Mouse (Mus musculus) hindbrain, postnatal 0 days (tissue): Measurements from ENCODE around the gene Zdhhc8. TPM values are rescaled to one million over a fixed set of nuclear protein-coding genes. Genes with fewer than 3 reads are reported as not detected.

Experiments used
- ATAC-seq: fragments of 200-750 bp; cut with Nextera tagmentation; 2 replicates; pipeline ENCODE4 v1.8.0; 2017; ENCODE audit warnings: mild to moderate bottlenecking, moderate TSS enrichment, moderate library complexity
- DNase-seq: peaks from one replicate; pipeline ENCODE4 v3.0.0-alpha.2; 2015; ENCODE audit warnings: low spot score
- H3K27ac ChIP-seq: fragments of 300-500 bp; sonication (generic); 2 replicates; pipeline ENCODE4 v1.5.1; 2014; ENCODE audit warnings: mild to moderate bottlenecking
- H3K27me3 ChIP-seq: fragments of 300-500 bp; sonication (generic); 2 replicates; pipeline ENCODE4 v1.6.1; 2014; ENCODE audit warnings: low read length, mixed read lengths; ENCODE audit not compliant: insufficient read depth
- H3K36me3 ChIP-seq: fragments of 300-500 bp; sonication (generic); 2 replicates; pipeline ENCODE4 v1.6.1; 2014; ENCODE audit warnings: low read length, mixed read lengths; ENCODE audit not compliant: insufficient read depth
- H3K4me1 ChIP-seq: fragments of 300-500 bp; sonication (generic); 2 replicates; pipeline ENCODE4 v1.6.1; 2014; ENCODE audit warnings: antibody characterized with exemption, low read length, mixed read lengths; ENCODE audit not compliant: insufficient read depth
- H3K4me2 ChIP-seq: fragments of 300-500 bp; sonication (generic); 2 replicates; pipeline ENCODE4 v1.6.1; 2014; ENCODE audit warnings: low read depth, mild to moderate bottlenecking, low read length, moderate library complexity, mixed read lengths
- H3K4me3 ChIP-seq: fragments of 300-500 bp; sonication (generic); 2 replicates; pipeline ENCODE4 v1.5.1; 2014; ENCODE audit warnings: low read length
- H3K9ac ChIP-seq: fragments of 300-500 bp; sonication (generic); replicated peaks from 2 replicates; pipeline ENCODE4 v1.6.1; 2014; ENCODE audit warnings: mild to moderate bottlenecking, low read length, moderate library complexity, mixed read lengths
- H3K9me3 ChIP-seq: fragments of 300-500 bp; sonication (generic); 2 replicates; pipeline ENCODE4 v1.6.1; 2016; ENCODE audit warnings: low read length, mixed read lengths
- CTCF ChIP-seq: IDR thresholded peaks from 2 replicates; pipeline ENCODE4 v1.5.1; 2016; ENCODE audit warnings: antibody characterized with exemption, control low read depth, low read depth
- WGBS: fragments of 180-500 bp; shearing (Covaris S2); extraction: QIAGEN DNeasy Blood & Tissue Kit; methylation state at CpG from one replicate; pipeline ENCODE4 v1.1.7; 2014; 5-methylcytosine and 5-hydroxymethylcytosine counted together
- polyA plus RNA-seq: library from polyadenylated mRNA; unstranded; fragments of >200 nt; fragmentation: Nextera tagmentation; extraction: Ambion mirVana; gene quantifications from 2 replicates; pipeline ENCODE4 v1.2.1, GENCODE M21; 2015
- total RNA-seq: library from RNA; depleted of rRNA; stranded (reverse); fragments of >200 nt; gene quantifications from 2 replicates; pipeline ENCODE4 v1.2.3, GENCODE M21; 2014

The Zdhhc8 gene
- total and polyA plus RNA-seq, 2 experiments from 2014 or later: 14.5 to 34.0 TPM

- H3K27me3 ChIP-seq: no peaks in the 10 kb centered on the region
- no peak overlapping the region for H3K4me2 ChIP-seq
- H3K27ac ChIP-seq: no peak overlapping the region
- DNase-seq (peak; percentile 18), ATAC-seq (no peak)
- no peak overlapping the region for H3K4me3 ChIP-seq
- WGBS: 64% methylated on average over 4 of the region's 4 CpGs
- H3K4me1 ChIP-seq: no peaks in the 10 kb centered on the region
- no peak overlapping the region for H3K9ac ChIP-seq
- no peaks in the 10 kb centered on the region for H3K36me3 ChIP-seq
- H3K9me3 ChIP-seq: no peaks in the 10 kb centered on the region
- no peak for TF ChIP-seq CTCF
Observed at GRCm38 (mm10) chr16:18186798-18187197, 48.1 kb downstream of the Zdhhc8 start.

GRCm38 (mm10) chr16:18185715-18186449 lies 49.1 kb downstream of the Zdhhc8 start:
- Histone ChIP-seq H3K9ac (no peak overlapping the region), H3K27me3 (no peaks in the 10 kb centered on the region), H3K4me1 (no peaks in the 10 kb centered on the region), H3K36me3 (no peaks in the 10 kb centered on the region), H3K4me3 (no peak overlapping the region), H3K9me3 (no peaks in the 10 kb centered on the region), H3K4me2 (no peak overlapping the region), H3K27ac (no peak overlapping the region)
- no peak for TF ChIP-seq CTCF
- WGBS: 85% methylated on average over 8 of the region's 8 CpGs
- DNase-seq (no peak), ATAC-seq (no peak)

- WGBS: 74% methylated on average over 8 of the region's 8 CpGs
- Histone ChIP-seq H3K4me3 (no peak overlapping the region), H3K4me2 (no peak overlapping the region), H3K9ac (no peak overlapping the region), H3K9me3 (no peaks in the 10 kb centered on the region), H3K36me3 (no peaks in the 10 kb centered on the region), H3K27ac (no peak overlapping the region), H3K27me3 (no peaks in the 10 kb centered on the region), H3K4me1 (no peaks in the 10 kb centered on the region)
- TF ChIP-seq CTCF: no peak
- ATAC-seq (no peak), DNase-seq (no peak)
Observed at GRCm38 (mm10) chr16:18182766-18183165, 52.2 kb downstream of the Zdhhc8 start.

- H3K9me3 ChIP-seq: no peaks in the 10 kb centered on the region
- H3K36me3 ChIP-seq: no peaks in the 10 kb centered on the region
- H3K4me2 ChIP-seq: no peak overlapping the region
- no peaks in the 10 kb centered on the region for H3K27me3 ChIP-seq
- 38% methylated on average over 10 of the region's 10 CpGs for WGBS
- TF ChIP-seq CTCF: no peak
- no peak overlapping the region for H3K27ac ChIP-seq
- no peaks in the 10 kb centered on the region for H3K4me1 ChIP-seq
- DNase-seq: no peak
- ATAC-seq: no peak
- H3K9ac ChIP-seq: no peak overlapping the region
- H3K4me3 ChIP-seq: no peak overlapping the region
Observed at GRCm38 (mm10) chr16:18181398-18181797, 53.5 kb downstream of the Zdhhc8 start.

DNA sequence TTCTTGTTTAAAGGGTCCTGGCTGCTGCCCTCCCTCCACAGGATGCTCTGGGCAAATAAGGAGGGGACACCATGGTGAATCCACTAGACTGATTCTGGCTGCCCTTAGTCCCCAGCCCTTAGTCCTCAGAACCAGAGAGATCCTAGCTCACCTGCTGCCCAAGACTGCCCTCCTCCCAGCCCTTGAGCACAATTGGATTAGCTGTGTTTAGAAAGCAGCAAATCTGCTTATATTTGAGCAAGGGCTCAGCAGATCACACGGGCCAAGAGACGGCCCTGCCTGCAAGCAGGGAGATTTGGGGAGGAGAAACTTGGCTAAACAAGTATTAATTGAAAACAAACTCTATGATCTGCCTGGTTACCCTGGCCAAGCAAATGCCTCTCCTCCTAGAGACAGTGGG lies 55.3 kb downstream of the Zdhhc8 start:
- Histone ChIP-seq H3K9me3 (no peaks in the 10 kb centered on the region), H3K27me3 (no peaks in the 10 kb centered on the region), H3K4me2 (no peak overlapping the region), H3K27ac (no peak overlapping the region), H3K9ac (no peak overlapping the region), H3K4me1 (no peaks in the 10 kb centered on the region), H3K4me3 (no peak overlapping the region), H3K36me3 (no peaks in the 10 kb centered on the region)
- 31% methylated on average over 2 of the region's 2 CpGs for whole genome bisulfite sequencing
- no peak for ATAC-seq
- DNase-seq: no peak
- TF ChIP-seq CTCF: no peak

GRCm38 (mm10) chr16:18176758-18177157 lies 58.2 kb downstream of the Zdhhc8 start:
- Histone ChIP-seq H3K27me3 (no peaks in the 10 kb centered on the region), H3K9me3 (no peaks in the 10 kb centered on the region), H3K36me3 (no peaks in the 10 kb centered on the region), H3K4me1 (0 out of 2 replicates have a peak, but pooled peaks cover 4% of the 10 kb centered on the region), H3K9ac (no peak overlapping the region), H3K4me2 (no peak overlapping the region), H3K27ac (no peak overlapping the region), H3K4me3 (no peak overlapping the region)
- TF ChIP-seq CTCF: 0 out of 2 replicates have a peak, but pooled peaks have one; percentile 16
- ATAC-seq (no peak), DNase-seq (no peak)
- WGBS: 74% methylated on average over 4 of the region's 4 CpGs

DNA sequence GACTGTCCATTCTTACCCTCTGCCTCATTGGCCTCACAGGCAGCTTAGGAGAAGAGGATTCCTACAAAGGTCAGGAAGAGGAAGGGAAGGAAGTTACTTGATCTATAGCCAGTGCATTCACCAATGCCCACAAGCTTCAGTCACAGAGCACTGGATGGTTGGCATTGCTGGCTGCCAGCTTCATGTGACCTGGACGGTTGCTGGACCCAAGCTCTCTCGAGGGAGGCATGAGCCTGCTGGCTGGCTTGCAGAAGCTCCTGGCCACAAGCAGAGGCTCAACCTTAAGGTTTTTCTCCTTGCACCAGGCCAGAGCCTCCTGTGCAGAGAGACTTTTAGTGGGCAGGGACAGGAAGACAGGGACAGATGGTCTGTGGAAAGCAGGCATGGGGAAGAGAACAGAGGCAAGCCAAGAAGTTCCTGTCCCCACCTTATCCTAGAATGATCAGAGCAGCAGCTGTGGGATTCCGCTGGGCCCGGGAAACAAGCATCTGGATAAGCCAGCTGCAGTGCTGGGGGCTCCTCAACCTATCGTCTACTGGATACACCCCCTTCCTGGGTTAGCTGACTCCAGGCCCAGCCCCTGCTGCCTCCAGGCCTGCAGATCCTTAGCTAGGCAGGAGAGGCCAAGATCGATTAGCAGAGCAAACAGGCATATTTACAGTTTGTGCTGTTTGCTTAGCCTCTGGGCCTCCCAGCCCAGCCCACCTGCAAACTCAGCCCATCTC lies 59.0 kb downstream of the Zdhhc8 start:
- Histone ChIP-seq H3K4me1 (0 out of 2 replicates have a peak, but pooled peaks cover 4% of the 10 kb centered on the region), H3K9ac (no peak overlapping the region), H3K4me3 (no peak overlapping the region), H3K36me3 (no peaks in the 10 kb centered on the region), H3K27me3 (no peaks in the 10 kb centered on the region), H3K27ac (no peak overlapping the region), H3K4me2 (no peak overlapping the region), H3K9me3 (no peaks in the 10 kb centered on the region)
- ATAC-seq: no peak
- WGBS: 60% methylated on average over 6 of the region's 6 CpGs
- no peak for DNase-seq
- no peak for TF ChIP-seq CTCF
